Mouse (Mus musculus) cerebellum, adult 2 months (tissue): ENCODE measurements around the gene Crabp2.

Source experiments
- CTCF ChIP-seq: fragments of 200-500 bp; IDR thresholded peaks from 2 replicates; pipeline ENCODE4 v1.5.1; 2011; ENCODE audit warnings: low read depth, mild to moderate bottlenecking, control low read depth, low read length, moderate library complexity, borderline replicate concordance; ENCODE audit not compliant: insufficient read depth
- POLR2A ChIP-seq: fragments of 200-500 bp; IDR thresholded peaks from 2 replicates; pipeline ENCODE4 v1.6.1; 2011; ENCODE audit warnings: low read length, control low read depth, borderline replicate concordance; ENCODE audit not compliant: insufficient read depth

DNA sequence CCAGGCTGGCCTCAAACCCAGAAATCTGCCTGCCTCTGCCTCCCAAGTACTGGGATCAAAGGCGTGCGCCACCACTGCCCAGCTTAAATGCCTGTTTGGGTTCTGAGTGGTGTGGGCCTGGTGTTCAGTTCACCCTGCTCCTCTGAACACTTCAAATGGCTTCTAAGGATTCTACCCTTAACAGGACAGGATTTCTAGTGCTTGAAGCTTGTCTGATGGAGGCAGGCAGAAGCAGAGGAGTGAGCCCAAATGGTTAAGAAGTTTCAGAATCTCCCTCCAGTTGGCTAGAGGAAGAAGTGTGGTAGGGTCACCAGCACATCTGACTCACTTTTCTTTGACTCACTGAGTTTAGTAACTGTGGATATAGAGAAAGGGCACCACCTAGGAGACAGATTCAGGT is 39.1 kb upstream of the Crabp2 start:
- TF ChIP-seq POLR2A (no peak), CTCF (no peak)
